In genomic region chr6:8511447-8511846, GRCm38 (mm10) we compare ENCODE assay signal across 8 mouse cellular contexts. TPM values are rescaled to one million over a fixed set of nuclear protein-coding genes. Genes with fewer than 3 reads are reported as not detected.
DNase-seq lines count a peak whose midpoint lies in the region; ATAC-seq and TF ChIP-seq lines count a peak whose summit lies in the region.

No protein-coding gene starts in this region.

- no peaks in the 10 kb centered on the region for H3K27me3 ChIP-seq in kidney, postnatal 0 days (ENCODE audit: insufficient read depth, low read length)
- H3K27me3 ChIP-seq in embryonic facial prominence, embryonic 11.5 days (ENCODE audit: control insufficient read depth, insufficient read depth, low read length) = no peaks in the 10 kb centered on the region
- H3K27me3 ChIP-seq in intestine, embryonic 15.5 days (replicated peaks) = no peaks in the 10 kb centered on the region
- no peaks in the 10 kb centered on the region for H3K27me3 ChIP-seq in neural tube, embryonic 15.5 days (replicated peaks)

- peak; percentile 34 for DNase-seq in kidney, postnatal 0 days (ENCODE audit: low spot score)
- DNase-seq in kidney, adult 18-20 months = no peak
- DNase-seq in embryonic facial prominence, embryonic 11.5 days (ENCODE audit: low spot score) = peak; percentile 35
- no peak for DNase-seq in left cerebral cortex, postnatal 14 days (ENCODE audit: low spot score in 2 of 2)
- DNase-seq in left cerebral cortex, postnatal 10 days (ENCODE audit: extremely low spot score in 1 of 2, low spot score in 2 of 2) = no peak
- no peak for DNase-seq in gastrocnemius, postnatal 14 days

- H3K4me3 ChIP-seq in kidney, postnatal 0 days (replicated peaks; ENCODE audit: low read depth, low read length) = peak overlapping the region; percentile 91
- peak overlapping the region; percentile 96 for H3K4me3 ChIP-seq in embryonic facial prominence, embryonic 11.5 days (ENCODE audit: low read depth, low read length)
- H3K4me3 ChIP-seq in intestine, embryonic 15.5 days (replicated peaks) = peak overlapping the region; percentile 97
- H3K4me3 ChIP-seq in neural tube, embryonic 15.5 days (replicated peaks) = peak overlapping the region; percentile 96

- TF ChIP-seq CTCF in kidney, postnatal 0 days (IDR thresholded peaks at IDR 0.05; ENCODE audit: low read depth) = no peak

- H3K36me3 ChIP-seq in kidney, postnatal 0 days (ENCODE audit: insufficient read depth, low read length) = no peaks in the 10 kb centered on the region
- H3K36me3 ChIP-seq in embryonic facial prominence, embryonic 11.5 days (replicated peaks; ENCODE audit: control insufficient read depth, insufficient read depth, low read depth, low read length) = no peaks in the 10 kb centered on the region
- no peaks in the 10 kb centered on the region for H3K36me3 ChIP-seq in intestine, embryonic 15.5 days
- no peaks in the 10 kb centered on the region for H3K36me3 ChIP-seq in neural tube, embryonic 15.5 days

- intact Hi-C loops in left cerebral cortex, postnatal 14 days (cut with DNase I) = loop anchor here (5.0 kb wide), 2 partner anchors 131 to 226 kb away; no protein-coding TSS in a partner anchor
- intact Hi-C loops in left cerebral cortex, postnatal 10 days (cut with DNase I) = loop anchor here (5.0 to 10.0 kb wide), 3 partner anchors 224 to 323 kb away; no protein-coding TSS in a partner anchor
- intact Hi-C loops in gastrocnemius, postnatal 14 days (cut with DNase I; ENCODE audit: low total_unique reads) = no loop called here

- no peak overlapping the region for H3K27ac ChIP-seq in kidney, postnatal 0 days
- H3K27ac ChIP-seq in embryonic facial prominence, embryonic 11.5 days (replicated peaks; ENCODE audit: low read depth, low read length) = no peak overlapping the region
- no peak overlapping the region for H3K27ac ChIP-seq in intestine, embryonic 15.5 days
- peak overlapping the region; percentile 100; the same call in 1 of the 2 replicates for H3K27ac ChIP-seq in neural tube, embryonic 15.5 days (replicated peaks)

- H3K9me3 ChIP-seq in kidney, postnatal 0 days (replicated peaks; ENCODE audit: low read length) = no peaks in the 10 kb centered on the region
- H3K9me3 ChIP-seq in embryonic facial prominence, embryonic 11.5 days (replicated peaks; ENCODE audit: control insufficient read depth, low read length) = no peaks in the 10 kb centered on the region
- no peaks in the 10 kb centered on the region for H3K9me3 ChIP-seq in intestine, embryonic 15.5 days
- H3K9me3 ChIP-seq in neural tube, embryonic 15.5 days (replicated peaks) = no peaks in the 10 kb centered on the region

- peak overlapping the region; percentile 72 for H3K4me2 ChIP-seq in kidney, postnatal 0 days (ENCODE audit: low read length)
- H3K4me2 ChIP-seq in embryonic facial prominence, embryonic 11.5 days (ENCODE audit: low read depth, low read length) = peak overlapping the region; percentile 76
- peak overlapping the region; percentile 81 for H3K4me2 ChIP-seq in intestine, embryonic 15.5 days (replicated peaks)
- peak overlapping the region; percentile 68 for H3K4me2 ChIP-seq in neural tube, embryonic 15.5 days

- no peak for ATAC-seq in kidney, postnatal 0 days (replicated peaks; ENCODE audit: low FRiP score, low read depth)
- no peak for ATAC-seq in embryonic facial prominence, embryonic 11.5 days (replicated peaks; ENCODE audit: insufficient number of reproducible peaks, low FRiP score, low TSS enrichment, low read depth)
- ATAC-seq in intestine, embryonic 15.5 days = no peak
- ATAC-seq in neural tube, embryonic 15.5 days (ENCODE audit: low FRiP score) = no peak

- 0 out of 2 replicates have a peak, but pooled peaks cover 10% of the 10 kb centered on the region for H3K4me1 ChIP-seq in kidney, postnatal 0 days (replicated peaks; ENCODE audit: insufficient read depth, low read length)
- no peaks in the 10 kb centered on the region; the same call in 1 of the 2 replicates for H3K4me1 ChIP-seq in embryonic facial prominence, embryonic 11.5 days (ENCODE audit: control insufficient read depth, insufficient read depth, low read length)
- H3K4me1 ChIP-seq in intestine, embryonic 15.5 days (replicated peaks) = peaks cover 5% of the 10 kb centered on the region; the same call in 1 of the 2 replicates
- H3K4me1 ChIP-seq in neural tube, embryonic 15.5 days = peaks cover 30% of the 10 kb centered on the region

- 0 out of 2 replicates have a peak overlapping the region, but pooled peaks have one; percentile 19 for H3K9ac ChIP-seq in kidney, postnatal 0 days (ENCODE audit: low read depth, low read length)
- H3K9ac ChIP-seq in embryonic facial prominence, embryonic 11.5 days (replicated peaks; ENCODE audit: low read length) = no peak overlapping the region
- peak overlapping the region; percentile 93; the same call in 1 of the 2 replicates for H3K9ac ChIP-seq in intestine, embryonic 15.5 days
- H3K9ac ChIP-seq in neural tube, embryonic 15.5 days (replicated peaks) = peak overlapping the region; percentile 98

- 18% methylated on average over 3 of the region's 3 CpGs for WGBS in kidney, postnatal 0 days
- 8% methylated on average over 3 of the region's 3 CpGs for WGBS in embryonic facial prominence, embryonic 11.5 days
- WGBS in intestine, embryonic 15.5 days = 29% methylated on average over 3 of the region's 3 CpGs
- 8% methylated on average over 3 of the region's 3 CpGs for WGBS in neural tube, embryonic 15.5 days

RNA-seq across cellular contexts. Expression of gene Glcci1, which starts 2.0 kb away (rescaled TPM):
- 11.1 and 13.8 TPM in 2 replicates for polyA plus RNA-seq in kidney, postnatal 0 days (2015; fragmentation: Nextera tagmentation; extraction: Ambion mirVana)
- 13.3 and 15.4 TPM in 2 replicates for polyA plus RNA-seq in embryonic facial prominence, embryonic 11.5 days (2014; fragmentation: Nextera tagmentation; extraction: Ambion mirVana)
- 5.8 and 6.3 TPM in 2 replicates for polyA plus RNA-seq in intestine, embryonic 15.5 days (2015; fragmentation: Nextera tagmentation; extraction: Ambion mirVana)
- polyA plus RNA-seq in neural tube, embryonic 15.5 days (2015; fragmentation: Nextera tagmentation; extraction: Ambion mirVana) = 7.2 and 7.3 TPM in 2 replicates
- 10 to 100 TPM; 67.8 to 73.6 TPM for total RNA-seq in left cerebral cortex, postnatal 14 days (2021)
- 10 to 100 TPM; 59.6 to 60.2 TPM for total RNA-seq in left cerebral cortex, postnatal 10 days (2021)
- total RNA-seq in gastrocnemius, postnatal 14 days (2021) = 10 to 100 TPM in 1 of 2 experiments, 1 to 10 TPM in 1; 9.9 to 10.5 TPM

Comparison
In these comparisons a context has a peak if more than half of its experiments do, and no peak if none do; other contexts are left out.
1. DNase-seq: peak in kidney, postnatal 0 days (single experiment) and embryonic facial prominence, embryonic 11.5 days (single experiment); none in kidney, adult 18-20 months (single experiment), left cerebral cortex, postnatal 14 days (0 of 2), left cerebral cortex, postnatal 10 days (0 of 2) and gastrocnemius, postnatal 14 days (single experiment).
2. Peak in every context shown above with its lines, with median percentiles within 50 percentile points of each other: H3K4me2 ChIP-seq and H3K4me3 ChIP-seq.